Mouse (Mus musculus) cerebellum, adult 9-11 months (tissue): ENCODE results near the gene Cdcp2.
"Not testable (repeated sequence)": the region's sequence is repeated elsewhere in the genome, so short reads cannot be mapped to it uniquely, and the experiment has no call there.

ENCODE experiments used
- DNase-seq: peaks from one replicate; pipeline ENCODE4 v3.0.0; 2022

Cdcp2 gene

GRCm38 (mm10) chr4:107094484-107095187 lies 2.1 kb upstream of the Cdcp2 start:
- no peak for DNase-seq

DNA sequence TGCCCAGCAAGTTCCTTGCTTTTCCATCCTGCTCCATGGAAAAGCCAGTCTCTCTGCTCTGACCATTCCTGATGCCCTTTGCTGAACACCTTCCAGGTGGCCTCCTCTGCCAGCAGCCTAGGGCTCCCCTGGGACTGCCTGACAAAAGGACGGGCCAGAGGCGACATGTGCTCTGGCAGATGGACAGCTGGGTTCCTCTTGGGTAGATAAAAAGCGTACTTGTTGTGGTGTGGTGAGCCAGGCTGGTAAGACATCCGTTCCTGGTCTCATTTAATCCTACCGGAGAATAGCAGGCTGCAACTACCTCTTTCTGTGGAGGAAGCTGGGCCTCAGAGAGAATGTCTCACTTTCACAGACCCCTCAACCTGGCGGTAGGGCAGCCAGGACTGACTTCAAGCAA lies 648 bp upstream of the Cdcp2 start:
- DNase-seq: peak; percentile 35

GRCm38 (mm10) chr4:107097871-107098270 lies 1.2 kb downstream of the Cdcp2 start:
- no peak for DNase-seq

DNA sequence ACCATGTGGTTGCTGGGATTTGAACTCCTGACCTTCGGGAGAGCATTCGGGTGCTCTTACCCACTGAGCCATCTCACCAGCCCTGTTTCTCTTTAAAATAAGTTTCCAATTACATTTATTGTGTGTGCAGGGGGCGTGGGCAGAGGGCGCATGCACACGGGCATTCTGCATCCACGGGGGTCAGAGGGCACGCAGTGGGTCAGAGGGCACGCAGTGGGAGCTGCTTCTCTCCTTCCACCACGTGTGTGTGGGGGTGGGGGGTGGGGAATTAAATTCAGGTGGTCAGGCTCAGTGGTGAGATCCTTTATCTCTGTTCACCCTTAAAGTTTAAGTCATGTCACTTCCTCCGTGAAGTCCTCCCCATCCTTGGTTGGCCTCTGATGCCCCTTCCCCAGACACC lies 1.7 kb downstream of the Cdcp2 start:
- DNase-seq: no peak

GRCm38 (mm10) chr4:107098791-107099525 lies 2.3 kb downstream of the Cdcp2 start:
- no peak for DNase-seq

GRCm38 (mm10) chr4:107102220-107102619 lies 5.5 kb downstream of the Cdcp2 start:
- no peak for DNase-seq

DNA sequence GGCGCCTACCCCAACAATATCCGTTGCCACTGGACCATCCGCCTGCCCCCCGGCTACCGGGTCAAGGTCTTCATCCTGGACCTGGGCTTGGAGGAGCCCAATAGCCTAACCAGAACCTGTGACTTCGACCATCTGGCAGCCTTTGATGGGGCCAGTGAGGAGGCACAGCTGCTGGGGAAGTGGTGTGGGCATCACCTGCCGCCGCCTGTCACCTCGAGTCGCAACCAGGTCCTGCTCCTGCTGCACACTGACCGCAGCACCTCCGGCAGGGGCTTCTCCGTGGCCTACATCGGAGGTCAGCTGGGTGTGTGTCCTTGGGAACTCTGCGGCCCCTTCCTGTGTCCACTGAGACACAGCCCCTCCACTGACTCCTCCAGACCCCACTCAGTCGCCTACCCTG lies 10.1 kb downstream of the Cdcp2 start:
- DNase-seq: no peak

DNA sequence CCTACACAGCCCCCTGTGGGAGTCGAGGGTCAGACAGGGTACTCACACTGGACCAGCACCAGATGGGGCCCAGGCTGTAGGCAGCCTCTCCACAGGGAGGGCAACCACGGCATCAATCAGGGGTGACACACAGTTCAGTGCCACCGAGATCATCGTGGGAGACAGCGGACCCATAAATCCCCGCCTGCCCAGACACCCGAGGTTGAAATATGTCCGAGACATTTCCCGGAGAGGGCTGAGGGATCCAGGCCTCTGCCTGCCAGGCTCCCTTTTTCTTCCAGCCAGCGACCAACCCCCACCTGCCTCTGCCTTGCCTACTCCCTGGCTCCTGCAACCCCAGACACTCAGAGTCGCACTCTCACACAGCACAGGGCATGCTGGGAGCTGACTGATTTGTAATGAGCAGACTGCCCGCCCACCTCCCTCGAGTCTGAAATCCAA lies 11.6 kb downstream of the Cdcp2 start:
- DNase-seq: no peak

DNA sequence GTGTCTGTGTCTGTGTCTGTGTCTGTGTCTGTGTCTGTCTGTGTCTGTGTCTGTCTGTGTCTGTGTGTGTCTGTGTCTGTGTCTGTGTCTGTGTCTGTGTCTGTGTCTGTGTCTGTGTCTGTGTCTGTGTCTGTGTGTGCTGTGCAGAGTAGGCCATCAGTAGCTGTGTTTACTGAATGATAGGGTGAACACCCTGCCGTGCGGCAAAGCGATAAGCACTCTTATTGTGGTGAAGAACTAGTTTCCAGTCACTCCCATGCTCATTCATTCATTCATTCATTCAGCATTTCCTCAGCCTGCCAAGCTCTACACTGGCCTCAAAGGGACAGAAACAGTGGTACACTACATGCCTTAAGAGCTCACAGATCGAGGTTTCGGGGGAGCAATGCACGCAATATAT lies 12.5 kb downstream of the Cdcp2 start:
- DNase-seq: not testable (repeated sequence)

GRCm38 (mm10) chr4:107114278-107114677 lies 17.6 kb downstream of the Cdcp2 start:
- DNase-seq: no peak

DNA sequence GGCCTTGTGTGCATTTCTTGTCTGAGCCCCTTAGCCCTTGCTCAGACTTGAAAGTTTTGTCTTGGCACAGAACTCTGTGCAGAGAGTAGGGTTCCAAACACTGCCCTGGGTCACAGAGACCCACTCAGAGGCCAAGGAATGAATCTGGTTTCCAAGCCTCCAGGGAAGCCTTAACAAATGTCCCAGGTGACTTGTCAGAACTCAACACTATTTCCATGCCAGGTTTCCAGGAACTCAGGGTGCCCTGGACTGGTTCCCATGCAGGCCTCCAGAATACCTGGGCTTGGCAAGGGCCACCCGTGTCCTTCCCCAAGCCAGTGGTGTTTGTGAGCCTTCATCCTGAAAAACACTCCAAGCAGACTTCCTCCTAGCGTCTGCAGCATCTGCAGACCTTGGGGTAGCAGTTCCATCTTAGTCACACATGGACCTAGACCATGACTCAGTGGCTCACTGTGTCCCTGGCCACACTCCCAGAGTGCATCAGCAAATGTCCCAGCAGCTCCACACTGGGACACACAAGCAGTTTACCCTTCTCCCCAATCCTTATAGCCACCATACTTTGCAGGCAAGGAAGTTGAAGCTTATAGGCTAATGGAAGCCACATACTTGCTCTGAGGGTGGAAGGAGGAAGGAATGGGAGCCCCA lies 21.2 kb downstream of the Cdcp2 start:
- DNase-seq: no peak

DNA sequence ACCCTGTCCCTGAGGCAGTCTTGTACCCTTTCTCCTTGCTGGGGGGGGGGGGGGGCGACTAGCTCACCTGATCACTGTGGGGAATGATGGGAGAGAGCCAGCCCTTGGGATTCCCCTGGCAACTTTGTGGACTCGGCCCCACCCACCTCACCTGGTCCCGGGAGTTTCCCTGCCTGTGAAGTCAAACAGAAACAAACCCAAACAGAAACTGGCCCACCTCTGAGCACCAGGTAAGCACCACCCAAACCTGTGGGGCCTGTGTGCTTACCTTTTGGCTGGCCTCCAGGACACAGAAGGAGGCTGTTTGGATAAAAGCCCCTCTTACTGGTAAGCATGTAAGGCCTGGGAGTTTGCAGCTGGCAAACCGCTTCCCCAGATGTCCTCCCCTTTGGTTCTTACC lies 22.4 kb downstream of the Cdcp2 start:
- no peak for DNase-seq

DNA sequence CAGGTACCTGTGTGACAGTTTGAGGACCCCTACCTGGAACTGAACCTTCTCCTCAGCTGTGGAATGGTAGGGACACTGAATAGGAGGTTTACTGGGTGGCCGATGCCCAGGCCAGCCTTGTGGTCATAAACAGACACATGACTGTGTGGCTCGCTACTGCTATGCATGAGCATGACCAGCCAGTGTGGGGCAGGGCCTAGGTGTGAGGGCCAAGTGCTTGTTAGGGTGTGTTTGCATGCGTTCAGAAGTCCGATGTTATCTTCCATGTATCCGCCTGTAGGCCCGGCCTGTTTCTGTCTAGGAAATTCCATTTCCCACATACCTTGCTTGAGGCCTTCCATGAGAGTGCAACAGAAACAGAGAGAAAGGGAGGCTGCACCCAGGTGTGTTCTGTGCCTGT lies 24.0 kb downstream of the Cdcp2 start:
- no peak for DNase-seq

DNA sequence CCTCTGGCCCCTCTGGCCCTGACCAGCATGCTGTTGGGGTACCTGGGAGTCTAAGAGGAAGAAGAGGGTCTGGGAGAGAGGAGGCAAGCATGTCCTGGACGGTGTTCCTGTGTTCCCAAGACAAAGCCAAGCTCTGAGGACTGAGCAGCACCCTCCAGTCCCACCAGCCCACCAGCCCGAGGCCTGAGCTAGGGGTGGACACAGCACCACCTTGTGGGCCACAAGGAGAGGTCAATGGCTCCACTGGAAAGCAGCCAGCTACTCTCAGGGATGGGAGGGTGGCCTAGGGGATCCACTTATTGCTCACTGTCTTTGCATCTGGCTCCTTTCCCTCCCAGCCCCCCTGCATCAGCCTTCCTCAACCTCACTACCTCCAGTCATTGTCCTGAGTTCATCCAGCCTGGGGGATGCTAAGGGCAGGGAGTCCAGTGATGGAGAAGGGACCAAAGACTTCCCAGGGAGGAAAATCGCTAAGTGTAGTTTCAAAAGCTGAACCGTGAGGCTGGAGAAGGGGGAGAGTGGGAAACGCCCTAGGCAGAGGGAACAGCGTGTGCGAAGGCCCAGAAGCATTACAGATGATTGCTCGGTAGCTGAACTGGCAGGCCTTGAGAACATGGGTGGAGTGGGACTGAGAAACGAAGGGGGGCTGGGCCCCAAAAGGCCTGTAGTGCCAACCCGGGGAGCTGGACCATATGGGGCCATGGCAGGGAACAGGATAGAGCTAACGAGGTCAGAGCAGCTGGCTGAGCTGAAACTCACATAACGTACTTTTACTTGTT lies 24.7 kb downstream of the Cdcp2 start:
- no peak for DNase-seq

DNA sequence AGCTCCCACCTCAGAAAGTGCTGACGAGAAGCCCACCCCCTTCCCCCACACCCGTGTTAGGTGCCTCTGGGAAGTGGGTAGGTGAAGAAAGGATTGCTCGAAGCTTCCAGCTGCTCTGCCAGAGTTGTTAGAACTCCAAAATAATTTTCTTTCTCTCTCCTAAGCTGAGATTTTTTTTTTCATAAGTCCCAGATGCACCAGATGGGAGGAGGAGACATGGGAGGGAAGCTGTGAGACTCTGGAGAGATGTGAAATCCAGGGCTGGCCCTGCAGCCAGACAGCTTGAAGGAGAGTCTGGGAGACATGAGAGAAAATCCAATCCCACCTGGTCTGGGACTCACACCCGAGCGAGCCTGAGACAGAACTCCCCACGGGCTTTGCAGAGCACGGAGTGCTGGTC lies 27.7 kb downstream of the Cdcp2 start:
- DNase-seq: no peak

DNA sequence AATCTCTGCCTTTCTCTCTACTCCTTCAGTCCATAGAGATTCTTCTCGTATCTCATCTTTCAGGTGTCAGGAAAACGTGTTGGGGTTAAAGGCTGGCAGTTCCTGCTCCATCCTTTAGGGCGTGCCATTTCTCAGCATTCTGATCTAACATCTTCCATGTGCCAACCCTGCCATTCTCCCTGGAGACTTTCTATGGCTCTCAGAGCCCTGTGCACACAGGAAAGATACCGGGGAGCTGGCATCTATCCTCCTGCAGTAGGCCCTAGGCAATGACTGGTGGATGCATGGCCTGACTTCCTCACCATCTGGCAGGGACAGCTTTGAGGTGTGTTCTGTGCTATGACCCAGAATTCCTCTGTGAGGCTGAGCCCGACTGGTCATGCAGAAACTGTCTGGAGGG lies 28.4 kb downstream of the Cdcp2 start:
- DNase-seq: no peak

- DNase-seq: no peak
These were observed 29.7 kb downstream of the Cdcp2 start for GRCm38 (mm10) chr4:107126389-107126788.

- no peak for DNase-seq
These were observed 30.3 kb downstream of the Cdcp2 start for GRCm38 (mm10) chr4:107126891-107127524.

GRCm38 (mm10) chr4:107127901-107128669 lies 31.4 kb downstream of the Cdcp2 start:
- peak; percentile 59 for DNase-seq

GRCm38 (mm10) chr4:107129373-107129772 lies 32.7 kb downstream of the Cdcp2 start:
- no peak for DNase-seq

DNA sequence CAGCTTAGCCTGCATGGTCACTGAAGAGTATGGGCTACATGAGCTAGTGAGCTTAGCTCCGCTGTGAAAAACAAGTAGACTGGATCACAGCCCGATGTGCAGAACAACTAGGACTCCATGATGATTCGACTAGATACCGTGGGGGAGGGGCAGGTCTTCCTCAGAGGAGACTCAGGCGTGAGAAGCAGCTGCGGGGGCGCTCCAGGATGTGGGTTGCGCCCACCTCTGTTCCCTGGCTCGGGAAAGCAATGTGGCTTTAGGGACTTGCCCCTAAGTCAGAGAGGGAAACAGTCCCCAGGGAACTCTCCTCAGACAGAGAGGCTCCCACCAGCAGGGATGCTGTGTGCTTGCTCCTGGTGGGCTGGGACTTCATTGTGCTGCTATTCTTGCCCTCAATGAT lies 33.8 kb downstream of the Cdcp2 start:
- DNase-seq: no peak

- no peak for DNase-seq
These were observed 38.2 kb downstream of the Cdcp2 start for GRCm38 (mm10) chr4:107134891-107135290.
